Mouse (Mus musculus): ENCODE results near the gene Lsm14b. TPM values are rescaled to one million over a fixed set of nuclear protein-coding genes. Genes with fewer than 3 reads are reported as not detected.

The Lsm14b gene
- polyA plus RNA-seq, 1 experiment from 2014 or later = 7.0 TPM

- Histone ChIP-seq H3K27ac (ENCODE audit: low read length) (no peak overlapping the region), H3K4me2 (replicated peaks; ENCODE audit: low read depth, low read length) (no peak overlapping the region), H3K4me1 (ENCODE audit: insufficient read depth, low read length) (peaks cover 9% of the 10 kb centered on the region; the same call in 1 of the 2 replicates), H3K36me3 (ENCODE audit: insufficient read depth, low read length) (no peaks in the 10 kb centered on the region), H3K27me3 (ENCODE audit: insufficient read depth, low read length) (no peaks in the 10 kb centered on the region), H3K9me3 (ENCODE audit: low read length) (no peaks in the 10 kb centered on the region), H3K9ac (replicated peaks; ENCODE audit: low read length) (no peak overlapping the region), H3K4me3 (ENCODE audit: low read length) (no peak overlapping the region)
- no peak for ATAC-seq (ENCODE audit: low FRiP score, low TSS enrichment)
- 44% methylated on average over 7 of the region's 7 CpGs for WGBS
Measured at GRCm38 (mm10) chr2:179984830-179985229, 40.0 kb upstream of the Lsm14b start.

DNA sequence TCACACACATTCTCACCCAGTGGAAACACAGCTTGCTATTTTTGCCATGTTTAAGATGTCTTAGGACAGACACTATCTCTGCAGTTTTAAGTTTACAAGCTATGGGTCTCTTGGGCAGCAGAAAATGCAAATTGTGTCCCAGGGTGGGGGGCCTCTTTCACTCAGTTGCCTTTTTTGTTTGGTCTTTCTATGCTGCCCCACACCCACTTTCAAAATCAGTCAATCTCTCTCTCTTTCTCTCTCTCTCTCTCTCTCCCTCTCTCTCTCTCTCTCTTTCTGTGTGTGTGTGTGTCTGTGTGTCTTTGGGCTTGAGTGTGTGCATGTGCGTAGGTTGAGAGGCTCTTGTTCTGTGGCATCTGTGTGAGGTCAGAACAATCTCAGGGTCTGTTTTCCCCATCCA, 39.1 kb upstream of the Lsm14b start:
- H3K9ac ChIP-seq (replicated peaks; ENCODE audit: low read length) = no peak overlapping the region
- H3K27ac ChIP-seq (ENCODE audit: low read length) = no peak overlapping the region
- H3K27me3 ChIP-seq (ENCODE audit: insufficient read depth, low read length) = no peaks in the 10 kb centered on the region
- no peaks in the 10 kb centered on the region for H3K36me3 ChIP-seq (ENCODE audit: insufficient read depth, low read length)
- 86% methylated on average over 1 of the region's 1 CpGs for WGBS
- H3K4me3 ChIP-seq (ENCODE audit: low read length) = no peak overlapping the region
- H3K4me2 ChIP-seq (replicated peaks; ENCODE audit: low read depth, low read length) = no peak overlapping the region
- H3K4me1 ChIP-seq (ENCODE audit: insufficient read depth, low read length) = no peaks in the 10 kb centered on the region
- no peaks in the 10 kb centered on the region for H3K9me3 ChIP-seq (ENCODE audit: low read length)
- no peak for ATAC-seq (ENCODE audit: low FRiP score, low TSS enrichment)

DNA sequence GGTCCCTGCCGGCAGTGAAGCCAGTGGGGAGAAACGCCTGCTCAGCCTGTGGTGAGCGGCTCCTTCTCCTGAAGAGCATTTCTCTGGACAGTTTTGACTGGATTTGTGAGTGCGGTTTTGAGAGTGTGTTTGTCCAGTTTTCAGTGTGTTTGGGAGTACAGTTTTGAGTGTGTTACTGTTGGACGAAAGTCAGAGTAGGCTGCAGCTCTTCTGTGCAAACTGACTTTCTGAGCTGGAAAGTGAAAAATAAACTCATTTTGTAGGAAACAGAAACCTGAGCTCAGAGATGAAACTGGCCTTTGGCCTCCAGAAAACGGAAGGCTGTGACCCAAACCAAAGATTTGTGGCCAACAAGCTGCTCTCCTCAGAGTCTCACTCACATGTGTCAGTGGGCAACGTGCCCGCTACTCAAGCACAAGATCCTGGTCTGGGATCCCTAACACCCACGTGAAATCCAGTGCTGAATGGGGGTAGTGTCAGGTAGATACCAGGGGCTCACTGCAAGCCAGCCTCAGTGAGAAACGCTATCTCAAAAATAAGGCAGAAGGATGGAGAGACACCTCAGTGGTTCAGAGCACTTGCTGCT, 38.3 kb upstream of the Lsm14b start:
- no peaks in the 10 kb centered on the region for H3K4me1 ChIP-seq (ENCODE audit: insufficient read depth, low read length)
- ATAC-seq (ENCODE audit: low FRiP score, low TSS enrichment) = no peak
- no peak overlapping the region for H3K4me3 ChIP-seq (ENCODE audit: low read length)
- 54% methylated on average over 10 of the region's 10 CpGs for WGBS
- H3K36me3 ChIP-seq (ENCODE audit: insufficient read depth, low read length) = no peaks in the 10 kb centered on the region
- H3K27me3 ChIP-seq (ENCODE audit: insufficient read depth, low read length) = no peaks in the 10 kb centered on the region
- H3K9ac ChIP-seq (replicated peaks; ENCODE audit: low read length) = no peak overlapping the region
- no peak overlapping the region for H3K4me2 ChIP-seq (replicated peaks; ENCODE audit: low read depth, low read length)
- no peak overlapping the region for H3K27ac ChIP-seq (ENCODE audit: low read length)
- no peaks in the 10 kb centered on the region for H3K9me3 ChIP-seq (ENCODE audit: low read length)

GRCm38 (mm10) chr2:179989098-179989497, 35.7 kb upstream of the Lsm14b start:
- ATAC-seq (ENCODE audit: low FRiP score, low TSS enrichment) = no peak
- WGBS = 54% methylated on average over 1 of the region's 1 CpGs
- H3K36me3 ChIP-seq (ENCODE audit: insufficient read depth, low read length) = no peaks in the 10 kb centered on the region
- no peak overlapping the region for H3K27ac ChIP-seq (ENCODE audit: low read length)
- H3K9me3 ChIP-seq (ENCODE audit: low read length) = no peaks in the 10 kb centered on the region
- no peak overlapping the region for H3K4me3 ChIP-seq (ENCODE audit: low read length)
- no peak overlapping the region for H3K4me2 ChIP-seq (replicated peaks; ENCODE audit: low read depth, low read length)
- no peaks in the 10 kb centered on the region for H3K4me1 ChIP-seq (ENCODE audit: insufficient read depth, low read length)
- H3K9ac ChIP-seq (replicated peaks; ENCODE audit: low read length) = no peak overlapping the region
- H3K27me3 ChIP-seq (ENCODE audit: insufficient read depth, low read length) = no peaks in the 10 kb centered on the region

DNA sequence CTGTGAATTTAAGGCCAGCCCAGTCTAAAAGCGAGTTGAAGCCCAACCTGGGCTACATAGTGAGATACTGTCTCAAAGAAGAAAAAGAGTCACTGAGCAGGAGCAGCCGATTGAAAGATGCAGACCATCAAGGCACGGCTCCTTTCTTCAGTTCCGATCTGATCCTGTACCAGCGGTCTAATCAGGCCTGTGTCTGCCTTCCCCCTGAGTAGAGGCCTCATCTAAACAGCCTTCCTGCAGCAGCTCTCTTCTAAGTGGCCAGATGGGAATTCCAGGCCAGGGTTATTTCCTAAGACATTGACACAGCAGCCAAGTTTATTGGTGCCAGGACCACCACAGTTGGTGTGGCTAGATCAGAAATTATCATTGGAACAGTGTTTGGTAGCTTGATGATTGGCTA, 31.7 kb upstream of the Lsm14b start:
- 81% methylated on average over 5 of the region's 5 CpGs for WGBS
- ATAC-seq (ENCODE audit: low FRiP score, low TSS enrichment) = no peak
- H3K4me1 ChIP-seq (ENCODE audit: insufficient read depth, low read length) = no peaks in the 10 kb centered on the region
- H3K4me2 ChIP-seq (replicated peaks; ENCODE audit: low read depth, low read length) = no peak overlapping the region
- no peak overlapping the region for H3K9ac ChIP-seq (replicated peaks; ENCODE audit: low read length)
- H3K4me3 ChIP-seq (ENCODE audit: low read length) = no peak overlapping the region
- H3K36me3 ChIP-seq (ENCODE audit: insufficient read depth, low read length) = no peaks in the 10 kb centered on the region
- no peak overlapping the region for H3K27ac ChIP-seq (ENCODE audit: low read length)
- no peaks in the 10 kb centered on the region for H3K9me3 ChIP-seq (ENCODE audit: low read length)
- no peaks in the 10 kb centered on the region for H3K27me3 ChIP-seq (ENCODE audit: insufficient read depth, low read length)

GRCm38 (mm10) chr2:179998431-179998830, 26.4 kb upstream of the Lsm14b start:
- no peaks in the 10 kb centered on the region for H3K27me3 ChIP-seq (ENCODE audit: insufficient read depth, low read length)
- H3K9me3 ChIP-seq (ENCODE audit: low read length) = no peaks in the 10 kb centered on the region
- H3K36me3 ChIP-seq (ENCODE audit: insufficient read depth, low read length) = no peaks in the 10 kb centered on the region
- no peak for ATAC-seq (ENCODE audit: low FRiP score, low TSS enrichment)
- no peaks in the 10 kb centered on the region for H3K4me1 ChIP-seq (ENCODE audit: insufficient read depth, low read length)
- WGBS = 67% methylated on average over 4 of the region's 4 CpGs
- H3K9ac ChIP-seq (replicated peaks; ENCODE audit: low read length) = no peak overlapping the region
- H3K4me2 ChIP-seq (replicated peaks; ENCODE audit: low read depth, low read length) = no peak overlapping the region
- H3K4me3 ChIP-seq (ENCODE audit: low read length) = no peak overlapping the region
- H3K27ac ChIP-seq (ENCODE audit: low read length) = no peak overlapping the region

DNA sequence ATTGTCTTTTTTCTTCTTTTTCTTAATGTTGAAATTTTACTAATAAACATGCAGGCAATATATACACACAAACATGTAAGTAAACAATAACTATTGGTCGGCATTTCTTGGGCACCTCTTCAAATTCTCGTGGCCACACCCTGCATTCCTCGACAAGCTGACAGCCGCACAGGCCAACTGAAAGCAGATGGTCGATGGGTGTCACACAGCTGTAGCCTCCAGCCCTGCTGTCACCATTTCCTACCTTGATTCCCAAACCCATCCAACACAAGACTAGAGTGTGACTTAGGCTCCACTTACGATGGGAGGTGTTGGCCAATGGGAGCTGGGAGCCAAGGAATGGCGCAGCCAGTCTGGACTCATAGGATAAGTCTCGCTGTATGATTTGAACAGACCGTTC, 23.2 kb upstream of the Lsm14b start:
- Histone ChIP-seq H3K9ac (replicated peaks; ENCODE audit: low read length) (no peak overlapping the region), H3K36me3 (ENCODE audit: insufficient read depth, low read length) (no peaks in the 10 kb centered on the region), H3K27ac (ENCODE audit: low read length) (no peak overlapping the region), H3K4me2 (replicated peaks; ENCODE audit: low read depth, low read length) (no peak overlapping the region), H3K27me3 (ENCODE audit: insufficient read depth, low read length) (no peaks in the 10 kb centered on the region), H3K4me1 (ENCODE audit: insufficient read depth, low read length) (no peaks in the 10 kb centered on the region), H3K4me3 (ENCODE audit: low read length) (no peak overlapping the region), H3K9me3 (ENCODE audit: low read length) (no peaks in the 10 kb centered on the region)
- WGBS = 89% methylated on average over 9 of the region's 9 CpGs
- no peak for ATAC-seq (ENCODE audit: low FRiP score, low TSS enrichment)

GRCm38 (mm10) chr2:180005656-180006351, 19.0 kb upstream of the Lsm14b start:
- 64% methylated on average over 5 of the region's 5 CpGs for WGBS
- Histone ChIP-seq H3K4me1 (ENCODE audit: insufficient read depth, low read length) (no peaks in the 10 kb centered on the region), H3K36me3 (ENCODE audit: insufficient read depth, low read length) (no peaks in the 10 kb centered on the region), H3K9ac (replicated peaks; ENCODE audit: low read length) (no peak overlapping the region), H3K27ac (ENCODE audit: low read length) (no peak overlapping the region), H3K27me3 (ENCODE audit: insufficient read depth, low read length) (0 out of 2 replicates have a peak, but pooled peaks cover 3% of the 10 kb centered on the region), H3K9me3 (ENCODE audit: low read length) (peaks cover 4% of the 10 kb centered on the region; the same call in 1 of the 2 replicates), H3K4me3 (ENCODE audit: low read length) (no peak overlapping the region), H3K4me2 (replicated peaks; ENCODE audit: low read depth, low read length) (no peak overlapping the region)
- ATAC-seq (ENCODE audit: low FRiP score, low TSS enrichment) = no peak

GRCm38 (mm10) chr2:180006352-180007017, 18.3 kb upstream of the Lsm14b start:
- WGBS = 55% methylated on average over 8 of the region's 9 CpGs
- Histone ChIP-seq H3K4me2 (replicated peaks; ENCODE audit: low read depth, low read length) (no peak overlapping the region), H3K36me3 (ENCODE audit: insufficient read depth, low read length) (no peaks in the 10 kb centered on the region), H3K4me1 (ENCODE audit: insufficient read depth, low read length) (no peaks in the 10 kb centered on the region), H3K27ac (ENCODE audit: low read length) (no peak overlapping the region), H3K27me3 (ENCODE audit: insufficient read depth, low read length) (0 out of 2 replicates have a peak, but pooled peaks cover 3% of the 10 kb centered on the region), H3K9me3 (ENCODE audit: low read length) (peaks cover 4% of the 10 kb centered on the region; the same call in 1 of the 2 replicates), H3K9ac (replicated peaks; ENCODE audit: low read length) (no peak overlapping the region), H3K4me3 (ENCODE audit: low read length) (no peak overlapping the region)
- no peak for ATAC-seq (ENCODE audit: low FRiP score, low TSS enrichment)

GRCm38 (mm10) chr2:180010686-180011085, 14.1 kb upstream of the Lsm14b start:
- no peak overlapping the region for H3K9ac ChIP-seq (replicated peaks; ENCODE audit: low read length)
- 0 out of 2 replicates have a peak, but pooled peaks cover 3% of the 10 kb centered on the region for H3K27me3 ChIP-seq (ENCODE audit: insufficient read depth, low read length)
- H3K4me1 ChIP-seq (ENCODE audit: insufficient read depth, low read length) = no peaks in the 10 kb centered on the region
- H3K36me3 ChIP-seq (ENCODE audit: insufficient read depth, low read length) = no peaks in the 10 kb centered on the region
- H3K4me3 ChIP-seq (ENCODE audit: low read length) = no peak overlapping the region
- ATAC-seq (ENCODE audit: low FRiP score, low TSS enrichment) = no peak
- 92% methylated on average over 7 of the region's 7 CpGs for WGBS
- no peak overlapping the region for H3K4me2 ChIP-seq (replicated peaks; ENCODE audit: low read depth, low read length)
- peaks cover 4% of the 10 kb centered on the region; the same call in 1 of the 2 replicates for H3K9me3 ChIP-seq (ENCODE audit: low read length)
- no peak overlapping the region for H3K27ac ChIP-seq (ENCODE audit: low read length)
